Mouse (Mus musculus) c-Kit-negative CD71-positive TER-119-positive erythroid progenitor cells, embryonic 14.5 days (primary cell): ENCODE results near the gene Ciao2b.

Source experiments
- DNase-seq: peaks from one replicate; pipeline ENCODE4 v3.0.0-alpha.2; 2013; ENCODE audit warnings: low read depth, low spot score

Gene Ciao2b

GRCm38 (mm10) chr8:104620765-104621164 lies 21.0 kb downstream of the Ciao2b start:
- DNase-seq: no peak

- no peak for DNase-seq
Observed at GRCm38 (mm10) chr8:104613119-104613518, 28.6 kb downstream of the Ciao2b start.

GRCm38 (mm10) chr8:104611613-104612012 lies 30.2 kb downstream of the Ciao2b start:
- no peak for DNase-seq

GRCm38 (mm10) chr8:104610185-104610766 lies 31.5 kb downstream of the Ciao2b start:
- no peak for DNase-seq

GRCm38 (mm10) chr8:104609222-104609621 lies 32.5 kb downstream of the Ciao2b start:
- no peak for DNase-seq

GRCm38 (mm10) chr8:104607944-104608343 lies 33.8 kb downstream of the Ciao2b start:
- no peak for DNase-seq

- no peak for DNase-seq
Observed at GRCm38 (mm10) chr8:104606329-104606728, 35.4 kb downstream of the Ciao2b start.

GRCm38 (mm10) chr8:104603245-104603593 lies 38.5 kb downstream of the Ciao2b start:
- DNase-seq: no peak

- DNase-seq: no peak
Observed at GRCm38 (mm10) chr8:104602468-104603244, 39.1 kb downstream of the Ciao2b start.

- no peak for DNase-seq
Observed at GRCm38 (mm10) chr8:104601941-104602371, 39.8 kb downstream of the Ciao2b start.

GRCm38 (mm10) chr8:104601386-104601785 lies 40.4 kb downstream of the Ciao2b start:
- DNase-seq: no peak

GRCm38 (mm10) chr8:104598496-104598895 lies 43.3 kb downstream of the Ciao2b start:
- no peak for DNase-seq

- no peak for DNase-seq
Observed at GRCm38 (mm10) chr8:104597656-104598055, 44.1 kb downstream of the Ciao2b start.

- no peak for DNase-seq
Observed at GRCm38 (mm10) chr8:104595773-104596536, 45.8 kb downstream of the Ciao2b start.

- DNase-seq: no peak
Observed at GRCm38 (mm10) chr8:104594611-104595362, 47.0 kb downstream of the Ciao2b start.

- no peak for DNase-seq
Observed at GRCm38 (mm10) chr8:104593536-104594325, 48.0 kb downstream of the Ciao2b start.

GRCm38 (mm10) chr8:104592566-104592965 lies 49.2 kb downstream of the Ciao2b start:
- no peak for DNase-seq

- DNase-seq: no peak
Observed at GRCm38 (mm10) chr8:104591856-104592255, 49.9 kb downstream of the Ciao2b start.

- DNase-seq: peak; percentile 82
Observed at GRCm38 (mm10) chr8:104591133-104591834, 50.5 kb downstream of the Ciao2b start, which contains the start of gene Pdp2. Gene Pdp2, plus strand, starts transcription at chr8:104591451.

- DNase-seq: no peak
Observed at GRCm38 (mm10) chr8:104590284-104590683, 51.5 kb downstream of the Ciao2b start.
